Mouse (Mus musculus) adrenal gland, postnatal 14 days (tissue): Measurements from ENCODE around the gene Rnase2b. TPM values are rescaled to one million over a fixed set of nuclear protein-coding genes. Genes with fewer than 3 reads are reported as not detected.
"Not testable (repeated sequence)": the region's sequence is repeated elsewhere in the genome, so short reads cannot be mapped to it uniquely, and the experiment has no call there.

Experiments used
- DNase-seq: peaks from one replicate; pipeline ENCODE4 v3.0.0; 2021; ENCODE audit warnings: mixed read lengths
- total RNA-seq: library from RNA; stranded (reverse); gene quantifications from 2 replicates; pipeline ENCODE4 v1.2.3, GENCODE M21; 2021

Gene Rnase2b
- total RNA-seq, 1 experiment from 2014 or later: not detected

- no peak for DNase-seq
These were observed 9.7 kb upstream of the Rnase2b start for GRCm38 (mm10) chr14:51152249-51152870.

GRCm38 (mm10) chr14:51156056-51156735, 5.9 kb upstream of the Rnase2b start:
- no peak for DNase-seq

GRCm38 (mm10) chr14:51156736-51157068, 5.4 kb upstream of the Rnase2b start:
- no peak for DNase-seq

GRCm38 (mm10) chr14:51157072-51157471, 5.0 kb upstream of the Rnase2b start:
- DNase-seq: no peak

- not testable (repeated sequence) for DNase-seq
These were observed 1.3 kb downstream of the Rnase2b start for GRCm38 (mm10) chr14:51163323-51163722.

GRCm38 (mm10) chr14:51165435-51165834, 3.4 kb downstream of the Rnase2b start:
- no peak for DNase-seq

- no peak for DNase-seq
These were observed 4.0 kb downstream of the Rnase2b start for GRCm38 (mm10) chr14:51166068-51166467.

- DNase-seq: peak; percentile 43
These were observed 10.2 kb downstream of the Rnase2b start for GRCm38 (mm10) chr14:51172095-51172865.

GRCm38 (mm10) chr14:51172947-51173346, 10.9 kb downstream of the Rnase2b start:
- DNase-seq: not testable (repeated sequence)

GRCm38 (mm10) chr14:51173843-51174242, 11.8 kb downstream of the Rnase2b start:
- DNase-seq: no peak

GRCm38 (mm10) chr14:51181051-51181450, 19.0 kb downstream of the Rnase2b start:
- not testable (repeated sequence) for DNase-seq

GRCm38 (mm10) chr14:51195681-51196080, 33.6 kb downstream of the Rnase2b start:
- peak; percentile 11 for DNase-seq

GRCm38 (mm10) chr14:51199098-51200023, 37.3 kb downstream of the Rnase2b start, which contains the start of gene Ang2:
Ang2 (minus strand) TSS chr14:51199148.
- no peak for DNase-seq

GRCm38 (mm10) chr14:51200054-51200453, 38.0 kb downstream of the Rnase2b start:
- no peak for DNase-seq

- DNase-seq: no peak
These were observed 38.4 kb downstream of the Rnase2b start for GRCm38 (mm10) chr14:51200466-51200865.

- DNase-seq: no peak
These were observed 41.1 kb downstream of the Rnase2b start, which contains the start of gene Ear14 for GRCm38 (mm10) chr14:51203115-51203514. Ear14 (plus strand) TSS chr14:51203391.

Other genes starting within 250 kb of the Rnase2b start
- 60.9 TPM in 2 replicates for gene Osgep, start 237.4 kb upstream of the Rnase2b start, total RNA-seq
- 66.1 and 71.3 TPM in 2 replicates for gene Apex1, start 237.3 kb upstream of the Rnase2b start, total RNA-seq
- 44.3 and 47.2 TPM in 2 replicates for gene Pip4p1, start 231.4 kb upstream of the Rnase2b start, total RNA-seq
- 55.0 and 61.3 TPM in 2 replicates for gene Pnp, start 231.2 kb upstream of the Rnase2b start, total RNA-seq
- 51.4 and 57.2 TPM in 2 replicates for gene Gm49342, start 217.7 kb upstream of the Rnase2b start, total RNA-seq
- gene Pnp2, start 206.3 kb upstream of the Rnase2b start, total RNA-seq: 2.6 and 3.1 TPM in 2 replicates
- 0.33 TPM in 1 of 2 replicates, not detected in the other for gene Rnase10, start 154.5 kb upstream of the Rnase2b start, total RNA-seq
- gene Rnase9, start 120.4 kb upstream of the Rnase2b start, total RNA-seq: not detected in 2 replicates
- gene Rnase11, start 112.1 kb upstream of the Rnase2b start, total RNA-seq: not detected in 2 replicates
- not detected in 2 replicates for gene Rnase12, start 104.6 kb upstream of the Rnase2b start, total RNA-seq
- not detected in 2 replicates for gene Olfr750, start 87.8 kb upstream of the Rnase2b start, total RNA-seq
- gene Rnase4, start 71.2 kb upstream of the Rnase2b start, total RNA-seq: 56.5 and 131 TPM in 2 replicates
- 6.0 and 37.1 TPM in 2 replicates for gene Ang, start 71.1 kb upstream of the Rnase2b start, total RNA-seq
- gene Eddm3b, start 47.8 kb upstream of the Rnase2b start, total RNA-seq: not detected in 2 replicates
- 1.3 and 4.5 TPM in 2 replicates for gene Rnase6, start 38.4 kb upstream of the Rnase2b start, total RNA-seq
- gene Rnase1, start 15.5 kb upstream of the Rnase2b start, total RNA-seq: not detected in 2 replicates
- gene Ang2, start 36.9 kb downstream of the Rnase2b start, total RNA-seq: not detected in 2 replicates
- gene Ear14, start 41.1 kb downstream of the Rnase2b start, total RNA-seq: not detected in 2 replicates
- gene Rnase2a, start 93.9 kb downstream of the Rnase2b start, total RNA-seq: 1.4 and 1.9 TPM in 2 replicates
- gene Gm7247, start 199.5 kb downstream of the Rnase2b start, total RNA-seq: not detected in 2 replicates
- gene Vmn2r88, start 248.6 kb downstream of the Rnase2b start, total RNA-seq: not detected in 2 replicates